Mouse (Mus musculus) spleen, postnatal 36 days (tissue): ENCODE results near the gene Rpgrip1l.

Experiments
- DNase-seq, 2 experiments: peaks; one replicate each; pipeline ENCODE4 v3.0.0; 2022; ENCODE audit warnings: low spot score in 2 of 2, mixed read lengths in 1 of 2

Rpgrip1l gene

DNA sequence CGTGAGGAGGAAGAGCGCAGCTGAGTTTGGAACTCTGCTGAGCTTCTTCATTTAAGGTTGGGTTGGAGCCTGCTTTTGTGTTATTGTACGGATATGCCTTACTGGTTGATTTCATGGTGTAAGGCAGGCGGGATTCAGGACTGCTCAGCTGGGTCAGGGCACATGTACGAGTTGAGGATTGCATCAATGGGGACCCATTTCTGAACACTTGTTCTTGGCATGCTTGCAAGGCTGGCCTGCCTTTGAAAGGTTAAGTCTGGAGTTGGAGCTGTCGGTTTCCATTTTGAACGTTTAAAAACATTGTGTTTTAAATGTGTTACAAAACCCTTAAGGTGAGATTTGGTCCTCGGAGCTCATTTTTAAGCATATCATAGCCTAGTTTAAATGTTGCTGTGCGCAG is 16.0 kb upstream of the Rpgrip1l start:
- no peak for DNase-seq

- no peak for DNase-seq
These were observed 14.6 kb upstream of the Rpgrip1l start for GRCm38 (mm10) chr8:91327471-91328205.

DNA sequence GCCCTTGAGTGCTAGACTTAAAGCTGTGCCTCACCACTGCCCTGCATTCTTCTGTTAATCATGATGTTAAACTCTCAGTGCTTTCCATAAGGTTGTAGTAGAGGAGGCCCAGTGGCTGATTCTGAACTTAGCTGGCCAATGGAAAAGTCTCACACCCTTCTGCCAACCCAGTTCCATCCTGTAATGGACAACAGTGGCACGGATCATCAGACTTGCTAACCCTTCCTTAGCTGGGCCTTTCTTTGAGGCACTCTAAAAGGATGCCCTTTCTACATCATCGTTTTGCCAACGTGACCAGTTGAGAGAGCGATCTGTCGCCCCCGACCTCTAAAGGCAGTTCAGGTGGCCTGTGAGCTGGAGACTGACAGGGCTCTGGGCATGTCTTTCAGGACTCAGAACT is 13.9 kb upstream of the Rpgrip1l start:
- DNase-seq: no peak

DNA sequence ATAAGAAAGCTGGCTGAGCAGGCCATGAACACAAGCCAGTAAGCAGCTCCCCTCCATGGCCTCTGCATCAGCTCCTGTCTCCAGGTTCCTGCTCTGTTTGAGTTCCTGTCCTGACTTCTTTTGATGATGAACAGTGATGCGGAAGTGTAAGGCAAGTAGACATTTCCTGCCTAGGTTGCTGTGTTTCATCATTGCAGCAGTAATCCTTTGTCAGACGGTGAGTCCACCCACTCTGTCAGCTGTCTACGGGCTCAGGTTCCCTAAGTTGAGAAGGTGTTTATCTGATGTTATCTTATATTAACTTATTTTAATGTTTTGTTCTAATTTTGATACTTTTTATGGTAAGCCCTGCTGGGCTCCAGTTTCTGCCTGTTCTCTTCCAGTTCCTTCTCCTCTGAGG is 13.0 kb upstream of the Rpgrip1l start:
- no peak for DNase-seq

DNA sequence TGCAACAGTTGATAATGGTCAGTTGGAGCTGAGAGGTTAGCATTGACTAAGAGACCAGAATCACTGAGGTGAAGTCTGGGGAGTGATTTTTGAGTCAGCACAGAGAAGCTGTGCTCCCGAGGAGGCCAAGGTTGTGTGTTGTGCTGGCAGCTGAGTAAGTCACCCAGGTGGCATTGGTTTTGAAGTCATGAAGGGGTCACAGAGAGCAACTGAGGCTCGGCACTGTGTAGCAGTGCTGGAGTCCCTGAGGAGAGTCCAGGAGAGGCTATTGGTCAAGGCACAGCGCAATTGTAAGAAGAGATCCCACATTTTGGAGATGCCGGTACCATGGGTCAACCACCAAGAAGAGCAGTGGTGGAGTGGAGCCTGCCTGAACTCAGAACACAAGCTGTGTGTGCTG is 11.9 kb upstream of the Rpgrip1l start:
- no peak for DNase-seq

- DNase-seq: no peak
These were observed 11.2 kb upstream of the Rpgrip1l start for GRCm38 (mm10) chr8:91324271-91324670.

DNA sequence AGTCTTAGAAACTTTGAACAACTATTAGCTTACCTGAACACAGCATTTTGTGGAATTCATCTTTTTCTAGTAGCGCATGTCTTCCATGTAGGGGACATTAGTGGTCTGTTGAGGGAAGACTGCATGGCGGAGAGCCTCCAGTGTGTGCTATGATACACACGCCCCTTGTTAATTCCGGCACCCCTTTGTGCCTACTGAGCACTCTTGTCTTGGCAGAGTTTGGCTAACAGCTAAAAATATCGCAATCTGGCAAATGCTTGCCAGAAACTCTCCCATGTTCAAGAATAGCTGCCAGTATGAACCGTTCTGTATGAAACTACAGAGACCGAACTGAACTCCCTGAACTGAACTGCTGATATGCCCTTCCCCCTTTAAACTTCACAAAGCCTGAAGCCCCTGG is 10.4 kb upstream of the Rpgrip1l start:
- no peak for DNase-seq

DNA sequence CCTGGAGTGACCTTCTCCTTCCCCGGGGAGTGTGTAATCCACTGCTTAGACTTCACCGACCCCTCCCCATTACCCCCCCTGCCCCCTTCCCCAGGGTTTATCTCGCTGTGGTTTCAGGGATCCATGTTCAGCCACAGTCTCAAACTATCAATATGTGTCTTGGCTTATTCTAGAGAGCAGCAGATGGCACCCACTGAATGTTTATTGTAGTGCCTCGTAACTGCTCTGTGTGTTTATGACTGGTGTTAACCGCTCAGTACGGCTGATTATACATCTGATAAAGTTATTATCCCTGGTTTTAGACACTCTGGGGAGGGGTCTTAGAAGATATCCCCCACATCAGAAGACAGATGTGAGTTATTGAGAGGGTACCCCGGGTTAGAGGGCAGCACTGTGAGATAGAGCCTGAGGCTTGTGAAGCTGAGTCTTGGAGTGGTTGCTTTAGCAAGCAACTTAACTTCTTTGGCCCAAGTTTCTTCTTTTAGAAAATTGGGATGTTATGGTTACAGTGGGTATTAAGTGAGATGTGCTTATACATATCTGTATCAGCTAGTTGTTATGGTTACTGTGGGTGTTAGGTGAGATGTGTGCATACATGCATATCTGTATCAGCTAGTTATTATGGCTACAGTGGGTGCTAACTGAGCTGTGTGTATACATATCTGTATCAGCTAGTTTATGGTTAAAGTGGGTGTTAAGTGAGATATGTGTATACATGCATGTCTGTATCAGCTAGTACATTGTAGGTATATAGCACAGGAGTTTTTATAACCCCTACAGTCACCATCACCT is 6.1 kb upstream of the Rpgrip1l start:
- DNase-seq: no peak

DNA sequence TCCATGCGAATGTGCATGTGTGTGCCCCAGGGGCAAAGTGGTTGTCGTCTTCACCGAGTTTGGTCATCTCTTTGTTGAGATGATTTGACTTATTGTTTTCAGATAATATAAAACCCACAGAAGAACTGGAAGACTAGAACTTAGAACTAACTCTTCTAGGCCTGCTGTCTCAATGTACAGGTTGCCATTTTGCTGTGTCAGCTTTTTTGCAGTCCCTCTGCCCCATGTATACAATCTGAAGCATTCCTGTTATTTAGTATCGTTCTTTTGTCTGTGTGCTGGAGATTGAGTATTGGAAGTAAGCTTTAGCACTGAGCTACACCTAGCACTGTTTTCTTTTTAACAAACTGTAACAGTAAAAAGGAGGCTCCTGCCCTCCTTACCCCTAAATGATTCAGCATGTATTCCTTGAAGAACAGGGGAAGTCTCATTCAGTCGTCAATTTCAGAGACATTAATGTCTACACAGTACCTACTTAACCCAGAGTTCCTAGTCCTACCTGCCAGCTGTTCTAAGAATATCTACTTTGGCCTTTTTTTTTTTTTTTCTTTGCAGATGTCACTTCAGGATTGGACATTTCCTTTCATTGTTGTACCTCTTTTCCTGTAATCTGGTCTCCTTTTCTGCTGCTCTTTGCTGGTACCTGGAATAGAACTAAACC is 4.6 kb upstream of the Rpgrip1l start:
- no peak for DNase-seq

DNA sequence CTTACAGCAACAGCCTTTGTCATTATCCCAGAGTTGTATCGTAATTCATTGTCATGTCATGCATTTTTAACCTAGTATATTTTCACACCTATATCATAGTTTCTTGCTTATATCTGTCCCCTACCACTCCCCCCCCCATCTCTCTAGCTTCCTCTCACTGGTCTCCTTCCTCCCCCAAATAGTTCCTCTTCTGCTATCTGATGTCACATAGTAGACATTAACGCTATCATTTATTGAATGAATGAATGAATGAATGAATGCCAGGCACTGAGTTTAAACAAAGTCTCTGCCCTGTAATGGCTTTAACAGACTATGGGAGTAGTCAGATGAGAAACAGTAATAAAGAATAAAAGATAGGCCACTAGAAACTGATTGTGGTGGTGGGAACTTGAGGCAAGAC is 720 bp downstream of the Rpgrip1l start:
- no peak for DNase-seq

- DNase-seq: no peak
These were observed 8.3 kb downstream of the Rpgrip1l start for GRCm38 (mm10) chr8:91304481-91305386.

GRCm38 (mm10) chr8:91298672-91299071 is 14.4 kb downstream of the Rpgrip1l start:
- no peak for DNase-seq

- no peak for DNase-seq
These were observed 17.3 kb downstream of the Rpgrip1l start for GRCm38 (mm10) chr8:91295786-91296185.

DNA sequence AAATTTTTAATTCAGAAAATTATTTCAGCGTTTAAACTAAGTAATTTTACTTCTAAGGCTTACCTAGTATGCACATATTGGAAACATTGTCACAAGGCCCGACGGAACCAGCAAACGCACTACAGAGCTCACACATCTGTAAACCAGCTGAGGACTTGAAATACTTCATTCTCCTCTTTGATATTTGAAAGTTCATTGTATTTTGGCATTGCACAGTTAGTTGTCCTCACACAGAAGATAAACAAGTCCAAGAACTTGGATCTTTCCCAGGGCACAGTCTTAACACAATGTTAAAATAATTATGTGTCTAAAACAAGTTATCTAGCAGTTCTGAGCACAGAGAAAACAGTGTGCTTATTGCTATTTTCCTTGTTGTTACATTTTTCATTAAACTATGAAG is 22.5 kb downstream of the Rpgrip1l start:
- DNase-seq: no peak

- DNase-seq: no peak
These were observed 26.8 kb downstream of the Rpgrip1l start for GRCm38 (mm10) chr8:91286237-91286636.

DNA sequence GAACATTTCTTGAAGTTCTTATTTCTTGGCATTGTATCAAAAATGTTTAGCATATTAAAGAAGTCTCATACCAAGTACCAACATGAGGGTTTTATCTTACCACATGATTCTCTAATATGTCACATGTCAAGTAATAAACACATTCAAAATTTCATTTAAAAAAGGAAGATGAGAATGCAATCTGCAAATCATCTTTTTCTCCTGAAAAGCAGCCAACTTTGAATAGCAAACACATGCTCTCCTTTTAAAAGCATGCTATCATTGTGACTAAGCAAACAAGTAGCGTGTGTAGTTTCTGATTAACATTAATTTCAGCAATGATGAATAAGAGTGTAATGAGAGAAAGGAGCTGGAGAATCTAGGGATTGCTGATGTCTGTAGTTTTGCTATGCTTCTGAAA is 29.2 kb downstream of the Rpgrip1l start:
- DNase-seq: no peak

DNA sequence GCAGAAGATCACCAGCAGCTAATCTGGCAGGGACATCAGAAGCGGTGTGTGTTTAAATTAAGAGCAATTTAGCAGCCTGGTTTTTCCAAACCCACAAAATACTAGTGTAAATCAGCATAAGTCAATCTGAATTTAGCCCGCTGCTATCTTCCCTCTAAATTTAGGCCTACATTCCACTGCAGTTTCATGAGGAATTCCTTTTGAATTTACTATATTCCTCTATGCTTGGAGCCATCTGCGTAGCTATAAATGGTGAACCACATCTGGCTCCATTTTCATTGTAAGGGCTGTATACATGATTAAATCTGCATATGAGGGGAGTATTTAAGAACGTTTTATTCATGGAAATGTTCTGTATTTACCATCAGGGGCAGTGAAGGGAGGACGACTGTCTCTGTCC is 30.4 kb downstream of the Rpgrip1l start:
- no peak for DNase-seq

- no peak for DNase-seq
These were observed 31.5 kb downstream of the Rpgrip1l start for GRCm38 (mm10) chr8:91281545-91281944.

DNA sequence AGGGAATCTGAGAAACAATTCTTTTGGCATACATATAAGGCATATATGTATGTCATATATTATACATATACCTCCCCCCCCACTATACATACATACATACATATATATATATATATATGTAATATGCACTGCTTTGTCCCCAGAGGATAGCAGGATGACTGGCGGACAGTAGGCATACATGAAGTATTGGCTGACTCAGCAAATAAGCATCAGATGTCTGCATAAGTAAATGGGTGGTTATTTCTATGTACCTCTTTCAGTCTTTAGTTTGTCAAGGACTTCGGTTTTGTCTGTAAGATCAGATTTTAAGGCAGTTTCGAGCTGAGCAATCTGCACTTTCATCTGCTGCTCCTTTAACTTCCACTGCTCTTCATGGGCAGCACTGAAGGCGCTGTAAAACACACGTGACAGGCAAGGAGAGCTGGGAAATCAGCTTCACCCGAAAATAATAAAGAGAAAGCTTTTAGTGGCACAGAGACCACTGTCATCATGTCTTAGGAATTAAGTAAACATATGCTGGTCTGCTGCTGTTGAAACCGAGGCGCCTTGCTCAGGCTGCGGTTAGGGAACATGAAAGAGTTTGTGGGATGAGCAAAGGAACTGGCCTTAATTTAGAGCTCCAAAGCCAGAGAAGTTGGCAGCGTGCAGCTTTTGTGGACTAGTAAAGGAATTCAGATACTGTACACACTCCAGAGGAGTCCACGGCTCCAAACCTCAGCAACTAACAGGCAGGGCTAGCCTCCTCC is 32.4 kb downstream of the Rpgrip1l start:
- no peak for DNase-seq

- no peak for DNase-seq
These were observed 35.0 kb downstream of the Rpgrip1l start for GRCm38 (mm10) chr8:91278060-91278459.

GRCm38 (mm10) chr8:91276337-91276736 is 36.7 kb downstream of the Rpgrip1l start:
- DNase-seq: no peak
